Mouse (Mus musculus): ENCODE results near the gene Csf2rb.

DNA sequence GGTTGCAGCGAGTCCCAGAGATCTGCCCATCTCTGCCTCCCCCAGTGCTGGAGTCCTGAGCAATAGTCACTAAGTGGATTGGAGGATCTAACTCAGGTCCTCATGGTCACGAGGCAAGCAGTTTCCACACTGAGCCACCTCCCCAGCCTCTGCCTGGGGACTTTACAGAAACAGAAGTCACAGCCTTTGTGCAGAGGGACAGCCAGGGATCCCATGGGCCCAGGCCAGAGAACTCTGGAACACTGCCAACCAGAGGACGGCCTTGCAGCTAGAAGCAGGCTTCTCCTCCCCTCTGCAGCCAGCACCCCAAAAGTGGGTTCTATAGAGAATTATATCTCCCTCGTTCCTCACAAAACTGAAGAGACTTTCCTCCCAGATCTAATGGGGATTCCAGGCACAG, 76.4 kb downstream of the Csf2rb start:
- TF ChIP-seq CTCF (IDR thresholded peaks at IDR 0.05; ENCODE audit: control insufficient read depth, insufficient read depth, low read length), result no peak
- TF ChIP-seq POLR2A (IDR thresholded peaks at IDR 0.05; ENCODE audit: borderline replicate concordance, control insufficient read depth, low read depth, low read length), result no peak
